Mouse (Mus musculus) heart, adult 2 months (tissue): ENCODE data around the gene Ubl4b.

Experiments used
- CTCF ChIP-seq: fragments of 200-600 bp; IDR thresholded peaks from 2 replicates; pipeline ENCODE4 v1.8.1; 2022; ENCODE audit warnings: antibody characterized with exemption, mild to moderate bottlenecking, moderate library complexity
- EP300 ChIP-seq: fragments of 200-500 bp; IDR thresholded peaks from 2 replicates; pipeline ENCODE4 v1.6.1; 2011; ENCODE audit warnings: low read depth, low read length, control low read depth; ENCODE audit not compliant: insufficient read depth
- POLR2A ChIP-seq: fragments of 200-500 bp; IDR thresholded peaks from 2 replicates; pipeline ENCODE4 v1.6.1; 2011; ENCODE audit warnings: mild to moderate bottlenecking, low read depth, low read length, control low read depth; ENCODE audit not compliant: insufficient read depth

- no peak for TF ChIP-seq CTCF
- TF ChIP-seq EP300 = no peak
- no peak for TF ChIP-seq POLR2A
Observed at GRCm38 (mm10) chr3:107533532-107533931, 21.3 kb downstream of the Ubl4b start.
